Mouse (Mus musculus) limb, embryonic 10.5 days (tissue): Measurements from ENCODE around the gene Sytl2. TPM values are rescaled to one million over a fixed set of nuclear protein-coding genes. Genes with fewer than 3 reads are reported as not detected.

Experiments
- DNase-seq: peaks from one replicate; pipeline ENCODE4 v3.0.0-alpha.2; 2017; ENCODE audit warnings: low spot score
- H3K27ac ChIP-seq: fragments of 300-500 bp; sonication (generic); 2 replicates; pipeline ENCODE4 v1.5.1; 2016; ENCODE audit warnings: mild to moderate bottlenecking
- H3K27me3 ChIP-seq: fragments of 300-500 bp; sonication (generic); 2 replicates; pipeline ENCODE4 v1.6.1; 2016; ENCODE audit warnings: low read depth, mild to moderate bottlenecking; ENCODE audit not compliant: poor library complexity, severe bottlenecking
- H3K36me3 ChIP-seq: fragments of 300-500 bp; sonication (generic); 2 replicates; pipeline ENCODE4 v1.6.1; 2016; ENCODE audit warnings: mild to moderate bottlenecking, moderate library complexity
- H3K4me1 ChIP-seq: fragments of 300-500 bp; sonication (generic); 2 replicates; pipeline ENCODE4 v1.6.1; 2016
- H3K4me3 ChIP-seq: fragments of 300-500 bp; sonication (generic); 2 replicates; pipeline ENCODE4 v1.5.1; 2016; ENCODE audit warnings: mild to moderate bottlenecking, moderate library complexity
- H3K9me3 ChIP-seq: fragments of 300-500 bp; sonication (generic); replicated peaks from 2 replicates; pipeline ENCODE4 v1.6.1; 2016; ENCODE audit warnings: mild to moderate bottlenecking
- WGBS: fragments of 180-500 bp; shearing (Covaris S2); methylation state at CpG from one replicate; pipeline ENCODE4 v1.1.7; 2016; 5-methylcytosine and 5-hydroxymethylcytosine counted together
- polyA plus RNA-seq: library from polyadenylated mRNA; unstranded; fragments of >200 nt; fragmentation: Nextera tagmentation; extraction: Ambion mirVana; gene quantifications from 2 replicates; pipeline ENCODE4 v1.2.1, GENCODE M21; 2016

The Sytl2 gene
- polyA plus RNA-seq, 1 experiment from 2014 or later: 2.7 TPM

- WGBS: 82% methylated on average over 12 of the region's 12 CpGs
- Histone ChIP-seq H3K27ac (no peak overlapping the region), H3K9me3 (no peaks in the 10 kb centered on the region), H3K4me1 (peaks cover 6% of the 10 kb centered on the region; the same call in 1 of the 2 replicates), H3K36me3 (no peaks in the 10 kb centered on the region), H3K4me3 (no peak overlapping the region), H3K27me3 (no peaks in the 10 kb centered on the region)
- DNase-seq: no peak
These were observed 51.6 kb downstream of the Sytl2 start for GRCm38 (mm10) chr7:90353488-90354228.

GRCm38 (mm10) chr7:90354229-90354604 is 52.2 kb downstream of the Sytl2 start:
- no peaks in the 10 kb centered on the region for H3K36me3 ChIP-seq
- H3K9me3 ChIP-seq: no peaks in the 10 kb centered on the region
- H3K27me3 ChIP-seq: no peaks in the 10 kb centered on the region
- H3K4me1 ChIP-seq: peaks cover 6% of the 10 kb centered on the region; the same call in 1 of the 2 replicates
- H3K27ac ChIP-seq: no peak overlapping the region
- 94% methylated on average over 2 of the region's 2 CpGs for WGBS
- no peak for DNase-seq
- no peak overlapping the region for H3K4me3 ChIP-seq

DNA sequence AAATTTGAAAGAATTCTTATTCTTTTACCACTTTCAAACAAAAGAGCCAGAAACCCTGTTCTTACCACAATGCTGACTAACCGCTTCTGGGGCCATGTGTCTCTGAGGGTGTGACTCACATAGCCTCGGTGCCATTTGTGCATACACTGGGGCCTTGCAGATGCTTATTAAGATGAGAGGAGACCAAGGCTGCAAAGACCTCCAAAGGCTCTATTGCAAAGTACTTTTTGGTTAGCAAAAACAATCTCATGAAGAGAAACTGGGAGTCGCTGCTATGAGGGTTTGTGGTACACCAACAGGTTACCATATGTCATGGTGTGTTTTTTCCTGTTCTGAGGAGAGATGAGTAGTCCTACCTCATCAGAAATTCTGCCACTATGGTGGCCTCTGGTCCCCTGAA is 53.4 kb downstream of the Sytl2 start:
- Histone ChIP-seq H3K27ac (no peak overlapping the region), H3K9me3 (no peaks in the 10 kb centered on the region), H3K4me1 (peaks cover 9% of the 10 kb centered on the region; the same call in 1 of the 2 replicates), H3K27me3 (no peaks in the 10 kb centered on the region), H3K36me3 (no peaks in the 10 kb centered on the region), H3K4me3 (no peak overlapping the region)
- WGBS: 83% methylated on average over 3 of the region's 3 CpGs
- DNase-seq: no peak

DNA sequence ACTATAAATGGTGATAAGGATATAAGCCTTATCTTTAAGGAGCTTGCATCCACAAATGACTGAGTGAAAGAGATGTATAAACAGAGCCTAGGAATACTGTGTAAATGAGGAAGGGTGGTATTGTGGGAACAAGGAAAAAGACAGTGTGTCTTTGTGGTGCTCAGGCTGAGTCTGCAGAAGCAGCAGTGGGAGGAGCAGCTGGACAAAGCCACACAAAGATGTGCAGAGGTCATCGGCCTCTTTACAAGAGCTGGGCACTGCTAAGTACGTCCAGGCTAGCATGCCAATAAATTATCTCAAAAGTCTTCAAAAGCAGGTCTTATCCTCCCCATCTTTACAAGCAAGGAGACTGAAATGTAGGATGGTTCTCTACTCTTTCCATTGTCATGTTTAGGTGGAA is 53.9 kb downstream of the Sytl2 start:
- Histone ChIP-seq H3K27me3 (no peaks in the 10 kb centered on the region), H3K9me3 (no peaks in the 10 kb centered on the region), H3K36me3 (no peaks in the 10 kb centered on the region), H3K27ac (no peak overlapping the region), H3K4me1 (peaks cover 9% of the 10 kb centered on the region; the same call in 1 of the 2 replicates), H3K4me3 (no peak overlapping the region)
- DNase-seq: no peak
- 82% methylated on average over 2 of the region's 2 CpGs for WGBS

DNA sequence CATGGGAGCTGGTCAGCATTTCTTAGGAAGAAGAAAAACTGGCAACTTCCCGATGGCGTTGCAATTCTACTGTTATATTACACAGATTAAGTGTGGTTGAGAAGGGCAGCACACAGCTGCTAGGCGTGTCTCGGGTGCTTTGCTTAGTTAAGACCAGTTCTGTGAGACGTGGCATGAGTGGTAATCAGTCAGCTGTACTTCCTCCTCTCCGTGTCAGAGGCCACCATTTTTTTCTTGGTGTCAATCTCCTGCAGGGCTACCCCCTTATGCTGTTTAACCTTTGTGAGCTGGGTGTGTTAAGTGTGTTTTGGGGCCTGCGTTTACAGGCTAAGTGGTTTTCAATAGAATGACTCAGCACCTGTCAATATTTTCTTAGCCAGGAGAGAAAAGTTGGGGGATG is 60.7 kb downstream of the Sytl2 start:
- 81% methylated on average over 7 of the region's 7 CpGs for WGBS
- H3K4me3 ChIP-seq: no peak overlapping the region
- DNase-seq: no peak
- 0 out of 2 replicates have a peak, but pooled peaks cover 4% of the 10 kb centered on the region for H3K4me1 ChIP-seq
- H3K9me3 ChIP-seq: no peaks in the 10 kb centered on the region
- H3K36me3 ChIP-seq: no peaks in the 10 kb centered on the region
- H3K27me3 ChIP-seq: no peaks in the 10 kb centered on the region
- no peak overlapping the region for H3K27ac ChIP-seq

DNA sequence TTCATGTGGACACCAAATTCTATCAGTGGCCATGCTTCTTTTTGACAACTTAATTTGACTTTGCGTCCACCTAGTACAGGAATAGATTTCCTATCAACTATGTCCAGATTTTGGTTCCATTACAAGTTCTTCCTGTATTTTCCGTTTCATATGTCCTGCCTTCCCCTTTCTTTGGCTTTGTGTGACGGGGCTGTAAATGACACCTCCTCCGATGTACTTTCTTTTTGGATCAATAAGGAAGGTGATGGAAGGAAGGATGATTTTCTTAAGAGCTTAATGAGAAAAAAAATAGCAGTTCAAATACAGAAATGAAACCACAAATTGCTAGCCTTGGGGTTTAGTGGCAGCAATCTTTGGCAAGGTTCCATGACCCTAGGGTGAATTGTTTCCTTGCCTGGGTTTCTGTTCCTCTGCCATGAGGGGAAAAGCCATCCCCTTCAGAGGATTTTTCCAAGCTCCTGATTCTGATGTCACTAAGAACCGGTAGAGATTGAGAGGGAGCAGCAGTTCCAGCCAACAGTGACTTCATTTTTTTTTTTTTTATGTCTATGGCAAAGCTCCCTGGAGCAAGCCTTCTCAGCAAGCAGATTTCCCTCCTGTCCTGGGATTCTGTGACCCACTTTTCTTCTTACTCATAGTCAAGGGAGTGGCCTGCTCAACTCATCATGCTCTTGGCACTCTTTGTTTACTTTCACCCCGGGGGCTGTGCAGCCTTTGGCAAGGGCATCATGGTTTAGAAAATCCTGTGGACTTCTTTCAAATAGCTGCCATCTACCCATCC is 68.2 kb downstream of the Sytl2 start:
- Histone ChIP-seq H3K36me3 (no peaks in the 10 kb centered on the region), H3K27me3 (no peaks in the 10 kb centered on the region), H3K9me3 (no peaks in the 10 kb centered on the region), H3K4me1 (no peaks in the 10 kb centered on the region), H3K4me3 (no peak overlapping the region), H3K27ac (no peak overlapping the region)
- WGBS: 85% methylated on average over 6 of the region's 6 CpGs
- no peak for DNase-seq

- Histone ChIP-seq H3K9me3 (no peaks in the 10 kb centered on the region), H3K27ac (no peak overlapping the region), H3K4me1 (no peaks in the 10 kb centered on the region), H3K27me3 (no peaks in the 10 kb centered on the region), H3K4me3 (no peak overlapping the region), H3K36me3 (no peaks in the 10 kb centered on the region)
- WGBS: 83% methylated on average over 4 of the region's 4 CpGs
- no peak for DNase-seq
These were observed 70.8 kb downstream of the Sytl2 start for GRCm38 (mm10) chr7:90372804-90373203.

GRCm38 (mm10) chr7:90384411-90384810 is 82.4 kb downstream of the Sytl2 start:
- 89% methylated on average over 2 of the region's 2 CpGs for WGBS
- Histone ChIP-seq H3K9me3 (no peaks in the 10 kb centered on the region), H3K4me3 (no peak overlapping the region), H3K36me3 (no peaks in the 10 kb centered on the region), H3K27me3 (no peaks in the 10 kb centered on the region), H3K27ac (no peak overlapping the region), H3K4me1 (0 out of 2 replicates have a peak, but pooled peaks cover 3% of the 10 kb centered on the region)
- DNase-seq: no peak

- no peak overlapping the region for H3K4me3 ChIP-seq
These were observed 84.9 kb downstream of the Sytl2 start for GRCm38 (mm10) chr7:90386885-90387459.

GRCm38 (mm10) chr7:90389765-90390164 is 87.7 kb downstream of the Sytl2 start:
- no peak for DNase-seq
- WGBS: 60% methylated on average over 3 of the region's 3 CpGs
- no peak overlapping the region for H3K4me3 ChIP-seq
- no peaks in the 10 kb centered on the region for H3K9me3 ChIP-seq
- 0 out of 2 replicates have a peak, but pooled peaks cover 3% of the 10 kb centered on the region for H3K4me1 ChIP-seq
- H3K27me3 ChIP-seq: no peaks in the 10 kb centered on the region
- no peak overlapping the region for H3K27ac ChIP-seq
- no peaks in the 10 kb centered on the region for H3K36me3 ChIP-seq

More at GRCm38 (mm10) chr7:90386885-90387459, 84.9 kb downstream of the Sytl2 start:
- no peaks in the 10 kb centered on the region for H3K27me3 ChIP-seq
- 0 out of 2 replicates have a peak, but pooled peaks cover 3% of the 10 kb centered on the region for H3K4me1 ChIP-seq
- H3K27ac ChIP-seq: no peak overlapping the region
- no peak for DNase-seq
- no peaks in the 10 kb centered on the region for H3K36me3 ChIP-seq
- 14% methylated on average over 8 of the region's 8 CpGs for WGBS
- no peaks in the 10 kb centered on the region for H3K9me3 ChIP-seq

- peaks cover 4% of the 10 kb centered on the region; the same call in 1 of the 2 replicates for H3K4me1 ChIP-seq
- H3K27me3 ChIP-seq: no peaks in the 10 kb centered on the region
- no peaks in the 10 kb centered on the region for H3K36me3 ChIP-seq
- H3K9me3 ChIP-seq: no peaks in the 10 kb centered on the region
- no peak overlapping the region for H3K27ac ChIP-seq
- no peak overlapping the region for H3K4me3 ChIP-seq
- 57% methylated on average over 4 of the region's 4 CpGs for WGBS
- DNase-seq: no peak
These were observed 93.0 kb downstream of the Sytl2 start for GRCm38 (mm10) chr7:90395073-90395472.

DNA sequence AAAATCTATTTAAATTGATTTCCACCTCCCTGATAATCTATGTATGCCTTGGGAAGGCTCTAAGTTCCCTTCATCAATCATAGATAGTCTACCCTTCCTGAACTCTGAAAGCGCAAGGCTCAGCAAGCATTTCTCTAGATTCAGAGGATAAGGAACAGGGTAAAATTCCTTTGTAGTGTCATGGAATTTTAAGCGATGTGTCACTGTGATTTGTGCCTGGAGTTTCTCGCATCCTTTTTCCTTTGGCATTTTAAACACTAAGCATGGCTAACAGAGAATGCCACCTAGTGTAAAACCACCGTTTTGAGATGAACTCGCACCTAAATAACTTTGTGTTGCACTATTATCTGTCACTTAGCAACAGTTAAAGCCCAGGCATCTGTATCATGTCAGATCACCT is 93.9 kb downstream of the Sytl2 start:
- H3K27me3 ChIP-seq: no peaks in the 10 kb centered on the region
- no peaks in the 10 kb centered on the region for H3K9me3 ChIP-seq
- whole genome bisulfite sequencing: 62% methylated on average over 5 of the region's 5 CpGs
- H3K4me1 ChIP-seq: peaks cover 4% of the 10 kb centered on the region; the same call in 1 of the 2 replicates
- no peak overlapping the region for H3K4me3 ChIP-seq
- H3K36me3 ChIP-seq: no peaks in the 10 kb centered on the region
- no peak overlapping the region for H3K27ac ChIP-seq
- DNase-seq: no peak

GRCm38 (mm10) chr7:90409934-90410333 is 107.9 kb downstream of the Sytl2 start:
- Histone ChIP-seq H3K27me3 (no peaks in the 10 kb centered on the region), H3K9me3 (no peaks in the 10 kb centered on the region), H3K4me1 (0 out of 2 replicates have a peak, but pooled peaks cover 3% of the 10 kb centered on the region), H3K36me3 (no peaks in the 10 kb centered on the region), H3K4me3 (no peak overlapping the region), H3K27ac (no peak overlapping the region)
- DNase-seq: peak; percentile 47
- WGBS: 38% methylated on average over 3 of the region's 3 CpGs
